Mouse (Mus musculus) neural tube, embryonic 11.5 days (tissue): ENCODE data around the gene Mfsd2a. TPM values are rescaled to one million over a fixed set of nuclear protein-coding genes. Genes with fewer than 3 reads are reported as not detected.
A peak's percentile ranks its signal among the peaks of the same experiment; 100 is the strongest.
"Not testable (repeated sequence)": the region's sequence is repeated elsewhere in the genome, so short reads cannot be mapped to it uniquely, and the experiment has no call there.

Experiments
- ATAC-seq: fragments of 200-750 bp; cut with Nextera tagmentation; 2 replicates; pipeline ENCODE4 v1.8.0; 2017; ENCODE audit warnings: moderate number of reproducible peaks, mild to moderate bottlenecking, moderate TSS enrichment, moderate library complexity; ENCODE audit not compliant: insufficient read depth, low FRiP score, low TSS enrichment
- DNase-seq: peaks from one replicate; pipeline ENCODE4 v3.0.0-alpha.2; 2015; ENCODE audit warnings: low spot score
- H3K27ac ChIP-seq: fragments of 300-500 bp; sonication (generic); 2 replicates; pipeline ENCODE4 v1.5.1; 2014; ENCODE audit warnings: low read depth, mild to moderate bottlenecking, low read length
- H3K27me3 ChIP-seq: fragments of 300-500 bp; sonication (generic); 2 replicates; pipeline ENCODE4 v1.6.1; 2014; ENCODE audit warnings: mild to moderate bottlenecking, low read length, mixed read lengths; ENCODE audit not compliant: control insufficient read depth, insufficient read depth
- H3K36me3 ChIP-seq: fragments of 300-500 bp; sonication (generic); 2 replicates; pipeline ENCODE4 v1.6.1; 2014; ENCODE audit warnings: mild to moderate bottlenecking, low read length, moderate library complexity, mixed read lengths; ENCODE audit not compliant: control insufficient read depth, insufficient read depth
- H3K4me1 ChIP-seq: fragments of 300-500 bp; sonication (generic); 2 replicates; pipeline ENCODE4 v1.6.1; 2014; ENCODE audit warnings: low read length, mixed read lengths; ENCODE audit not compliant: control insufficient read depth, insufficient read depth
- H3K4me2 ChIP-seq: fragments of 300-500 bp; sonication (generic); 2 replicates; pipeline ENCODE4 v1.6.1; 2014; ENCODE audit warnings: low read depth, mild to moderate bottlenecking, moderate library complexity
- H3K4me3 ChIP-seq: fragments of 300-500 bp; sonication (generic); 2 replicates; pipeline ENCODE4 v1.5.1; 2014; ENCODE audit warnings: low read depth, low read length
- H3K9ac ChIP-seq: fragments of 300-500 bp; sonication (generic); 2 replicates; pipeline ENCODE4 v1.6.1; 2014; ENCODE audit warnings: mild to moderate bottlenecking, low read length
- H3K9me3 ChIP-seq: fragments of 300-500 bp; sonication (generic); 2 replicates; pipeline ENCODE4 v1.6.1; 2016; ENCODE audit warnings: low read length; ENCODE audit not compliant: control insufficient read depth
- WGBS: fragments of 180-500 bp; shearing (Covaris S2); extraction: QIAGEN DNeasy Blood & Tissue Kit; methylation state at CpG from one replicate; pipeline ENCODE4 v1.1.7; 2014; 5-methylcytosine and 5-hydroxymethylcytosine counted together
- polyA plus RNA-seq: library from polyadenylated mRNA; unstranded; fragments of >200 nt; fragmentation: Nextera tagmentation; extraction: Ambion mirVana; gene quantifications from 2 replicates; pipeline ENCODE4 v1.2.1, GENCODE M21; 2014

Mfsd2a gene
- polyA plus RNA-seq, 1 experiment from 2014 or later, result 18.0 TPM

DNA sequence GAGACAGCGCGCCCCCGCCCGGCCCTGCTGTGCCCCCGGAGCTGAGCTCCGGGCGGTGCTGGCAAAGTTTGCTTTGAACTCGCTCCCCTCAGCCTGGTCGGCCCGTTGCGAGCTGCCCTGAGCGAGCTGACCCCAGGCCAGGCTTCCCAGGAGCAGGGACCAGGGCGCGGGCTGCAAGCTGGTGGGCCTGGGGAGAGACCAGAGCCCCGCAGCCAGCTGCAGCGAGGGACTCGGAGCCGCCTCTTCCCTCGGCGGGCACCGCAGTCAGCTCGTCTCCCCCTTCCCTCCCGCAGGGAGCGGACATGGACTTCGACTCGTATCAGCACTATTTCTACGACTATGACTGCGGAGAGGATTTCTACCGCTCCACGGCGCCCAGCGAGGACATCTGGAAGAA, 35.2 kb upstream of the Mfsd2a start:
- H3K9ac ChIP-seq, result peak overlapping the region; percentile 96

DNA sequence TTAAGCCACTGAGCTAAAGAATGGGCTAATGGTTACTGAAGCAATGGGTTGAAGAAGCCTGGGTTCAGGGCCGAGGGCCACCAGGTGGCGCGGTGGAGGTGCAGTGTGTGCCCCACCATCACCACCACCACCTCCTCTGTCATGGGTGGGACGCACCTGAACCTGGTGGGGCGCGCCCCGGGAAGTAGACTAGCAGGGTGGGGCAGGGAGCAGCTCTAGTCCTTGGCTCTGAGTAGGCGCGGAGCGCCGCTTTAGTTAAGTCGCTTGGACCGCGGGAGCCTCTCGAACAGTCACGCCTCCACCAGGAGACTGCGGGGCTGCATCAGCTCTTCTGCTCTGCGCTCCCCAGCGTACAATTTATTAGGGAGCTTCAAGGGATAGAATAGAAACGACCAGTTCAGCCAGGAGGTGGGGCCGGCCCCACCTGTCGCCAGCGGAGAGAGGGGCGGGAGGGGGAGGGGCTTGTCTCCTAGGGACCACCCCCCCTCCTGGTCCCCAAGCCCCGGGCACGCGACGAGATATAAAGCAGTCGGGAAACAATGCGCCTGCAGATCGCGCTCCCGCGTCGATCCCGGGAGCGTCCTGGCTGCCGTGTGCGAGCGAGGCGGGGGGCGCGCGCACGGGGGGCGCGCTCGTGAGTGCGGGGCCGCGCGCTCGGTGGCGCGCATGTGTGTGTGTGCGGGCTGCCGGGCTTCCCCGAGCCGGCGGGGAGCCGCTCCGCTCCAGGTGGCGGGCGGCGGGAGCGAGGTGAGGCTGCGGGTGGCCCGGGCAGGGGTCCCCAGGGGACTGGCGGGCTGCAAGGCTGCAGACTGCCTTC, 34.6 kb upstream of the Mfsd2a start, which contains the start of gene Mycl:
Mycl (plus strand) TSS at position 249 of the 817 bp plus-strand sequence.
- Histone ChIP-seq H3K36me3 (no peaks in the 10 kb centered on the region), H3K4me2 (peak within 1 kb of the TSS; percentile 73), H3K27me3 (no peaks in the 10 kb centered on the region), H3K9ac (peak within 1 kb of the TSS; percentile 96), H3K9me3 (no peaks in the 10 kb centered on the region), H3K4me1 (peaks cover 10% of the 10 kb centered on the region), H3K27ac (peak within 1 kb of the TSS; percentile 94), H3K4me3 (peak within 1 kb of the TSS; percentile 90)
- DNase-seq (peak; percentile 93), ATAC-seq (peak; percentile 65)
- under 1% methylated on average over 56 of the region's 69 CpGs for WGBS

More for the DNA sequence above, 35.2 kb upstream of the Mfsd2a start:
- Histone ChIP-seq H3K9me3 (no peaks in the 10 kb centered on the region), H3K4me2 (peak overlapping the region; percentile 73), H3K4me3 (peak overlapping the region; percentile 90), H3K4me1 (peaks cover 16% of the 10 kb centered on the region), H3K36me3 (no peaks in the 10 kb centered on the region), H3K27me3 (no peaks in the 10 kb centered on the region), H3K27ac (peak overlapping the region; percentile 94)
- DNase-seq (no peak), ATAC-seq (no peak)
- 0% methylated on average over 27 of the region's 32 CpGs for whole genome bisulfite sequencing

DNA sequence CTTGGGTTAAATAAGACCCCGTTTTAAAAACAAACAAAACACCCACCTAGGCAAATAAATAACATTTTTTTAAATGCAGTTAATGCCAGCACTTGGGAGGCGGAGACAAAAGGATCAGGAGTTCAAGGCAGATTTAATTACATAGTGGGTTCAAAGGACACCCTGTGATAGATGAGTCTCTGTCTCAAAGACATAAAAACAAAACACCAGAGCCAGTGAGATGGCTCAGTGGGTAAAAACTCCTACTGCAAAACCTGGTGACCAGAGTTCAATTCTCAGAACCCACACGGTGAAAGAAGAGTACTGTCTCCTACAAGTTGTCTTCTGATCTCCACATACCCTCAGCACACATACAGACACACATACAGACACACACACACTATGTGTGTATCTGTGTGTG, 31.3 kb upstream of the Mfsd2a start:
- no peaks in the 10 kb centered on the region for H3K4me1 ChIP-seq
- DNase-seq (no peak), ATAC-seq (no peak)
- H3K9ac ChIP-seq, result no peak overlapping the region
- no peak overlapping the region for H3K4me3 ChIP-seq
- 57% methylated on average over 3 of the region's 3 CpGs for WGBS
- H3K9me3 ChIP-seq, result no peaks in the 10 kb centered on the region
- no peak overlapping the region for H3K27ac ChIP-seq
- no peaks in the 10 kb centered on the region for H3K36me3 ChIP-seq
- no peak overlapping the region for H3K4me2 ChIP-seq
- no peaks in the 10 kb centered on the region for H3K27me3 ChIP-seq

DNA sequence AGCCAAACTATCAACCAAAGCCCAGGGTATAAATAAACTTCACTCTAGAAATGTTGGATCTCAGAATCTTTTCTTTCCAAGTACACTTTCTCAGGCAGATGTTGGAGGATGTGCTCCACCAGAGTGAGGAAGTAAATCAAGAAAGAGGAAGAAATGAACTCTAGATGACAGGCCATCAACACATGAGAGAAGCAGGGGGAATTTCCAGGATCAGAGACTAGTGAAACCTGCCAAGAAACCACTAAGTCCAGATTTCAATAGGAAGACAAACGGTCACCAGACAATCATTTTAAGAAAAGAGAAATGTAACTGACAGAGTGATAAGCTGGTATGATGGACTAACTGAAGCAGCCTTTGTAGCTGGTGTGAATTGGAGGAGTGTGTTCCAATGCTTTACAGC, 30.2 kb upstream of the Mfsd2a start:
- ATAC-seq, result no peak
- no peaks in the 10 kb centered on the region for H3K9me3 ChIP-seq
- 67% methylated on average over 1 of the region's 1 CpGs for WGBS
- H3K36me3 ChIP-seq, result no peaks in the 10 kb centered on the region
- no peak for DNase-seq
- H3K9ac ChIP-seq, result no peak overlapping the region
- H3K4me3 ChIP-seq, result no peak overlapping the region
- H3K27ac ChIP-seq, result no peak overlapping the region
- no peaks in the 10 kb centered on the region for H3K27me3 ChIP-seq
- no peaks in the 10 kb centered on the region for H3K4me1 ChIP-seq
- H3K4me2 ChIP-seq, result no peak overlapping the region

DNA sequence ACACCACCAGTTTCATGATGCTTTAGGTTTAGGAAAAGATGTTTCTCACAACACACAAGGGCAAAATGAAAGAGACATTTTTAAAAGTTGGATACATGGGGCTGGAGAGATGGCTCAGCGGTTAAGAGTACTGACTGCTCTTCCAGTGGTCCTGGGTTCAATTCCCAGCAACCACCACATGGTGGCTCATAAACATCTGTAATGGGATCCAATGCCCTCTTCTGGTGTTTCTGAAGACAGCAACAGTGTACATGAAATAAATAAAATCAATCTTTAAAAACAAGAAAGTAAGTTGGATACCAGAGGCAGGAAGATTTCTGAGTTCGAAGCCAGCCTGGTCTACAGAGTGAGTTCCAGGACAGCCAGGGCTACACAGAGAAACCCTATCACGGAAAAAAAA, 27.0 kb upstream of the Mfsd2a start:
- WGBS, result 68% methylated on average over 3 of the region's 3 CpGs
- ATAC-seq, H3K4me3 ChIP-seq, H3K9ac ChIP-seq, H3K36me3 ChIP-seq, H3K4me2 ChIP-seq, H3K4me1 ChIP-seq, DNase-seq, H3K9me3 ChIP-seq, H3K27ac ChIP-seq, H3K27me3 ChIP-seq: not testable (repeated sequence)

DNA sequence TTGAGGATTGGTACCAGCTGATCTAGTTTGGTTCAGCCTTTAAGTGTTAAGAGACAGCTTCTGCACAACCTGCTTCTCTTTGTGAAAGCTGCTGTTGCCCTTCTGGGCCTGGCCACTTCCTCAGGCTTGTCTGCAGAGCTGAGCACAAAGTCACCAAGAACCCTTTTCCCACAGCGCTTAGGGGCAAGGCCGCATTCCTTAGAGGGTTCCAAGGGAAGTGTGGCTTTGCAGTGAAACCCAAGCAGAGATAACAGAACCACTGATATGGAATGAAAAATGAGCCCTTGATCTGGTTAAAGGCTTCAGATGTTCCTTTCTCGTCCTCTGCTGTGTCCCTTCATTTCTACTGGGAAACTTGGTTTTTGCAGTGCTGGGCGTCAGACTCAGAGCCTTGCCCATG, 26.4 kb upstream of the Mfsd2a start:
- no peak for ATAC-seq
- no peaks in the 10 kb centered on the region for H3K9me3 ChIP-seq
- peaks cover 5% of the 10 kb centered on the region; the same call in 1 of the 2 replicates for H3K27me3 ChIP-seq
- no peak overlapping the region for H3K4me3 ChIP-seq
- 88% methylated on average over 4 of the region's 4 CpGs for WGBS
- 0 out of 2 replicates have a peak, but pooled peaks cover 3% of the 10 kb centered on the region for H3K4me1 ChIP-seq
- no peak overlapping the region for H3K9ac ChIP-seq
- no peak for DNase-seq
- H3K36me3 ChIP-seq, result no peaks in the 10 kb centered on the region
- no peak overlapping the region for H3K4me2 ChIP-seq
- H3K27ac ChIP-seq, result no peak overlapping the region

DNA sequence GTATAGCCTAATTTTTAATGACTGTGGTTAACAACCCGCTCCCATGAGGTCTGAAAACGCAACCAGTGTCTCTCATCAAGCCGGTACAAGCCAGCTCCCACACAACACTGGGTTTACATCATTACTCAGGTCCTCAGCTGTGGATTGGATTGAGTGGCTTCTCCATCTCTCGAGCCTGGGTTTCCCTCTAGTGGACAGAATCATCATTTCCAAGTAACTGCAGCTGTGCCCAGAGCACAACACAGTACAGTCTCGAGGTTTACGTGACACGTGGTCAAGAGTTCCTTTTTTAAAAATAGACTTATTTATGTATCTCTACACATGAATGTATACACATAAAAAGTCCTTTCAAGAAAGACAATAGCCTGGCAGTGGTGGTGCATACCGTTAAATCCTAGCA, 24.1 kb upstream of the Mfsd2a start:
- Histone ChIP-seq H3K27me3 (peaks cover 5% of the 10 kb centered on the region; the same call in 1 of the 2 replicates), H3K9ac (no peak overlapping the region), H3K36me3 (no peaks in the 10 kb centered on the region), H3K9me3 (no peaks in the 10 kb centered on the region), H3K4me3 (no peak overlapping the region), H3K4me2 (no peak overlapping the region), H3K27ac (no peak overlapping the region), H3K4me1 (peaks cover 3% of the 10 kb centered on the region; the same call in 1 of the 2 replicates)
- peak; percentile 84 for ATAC-seq
- DNase-seq, result peak; percentile 45
- WGBS, result 49% methylated on average over 8 of the region's 8 CpGs

DNA sequence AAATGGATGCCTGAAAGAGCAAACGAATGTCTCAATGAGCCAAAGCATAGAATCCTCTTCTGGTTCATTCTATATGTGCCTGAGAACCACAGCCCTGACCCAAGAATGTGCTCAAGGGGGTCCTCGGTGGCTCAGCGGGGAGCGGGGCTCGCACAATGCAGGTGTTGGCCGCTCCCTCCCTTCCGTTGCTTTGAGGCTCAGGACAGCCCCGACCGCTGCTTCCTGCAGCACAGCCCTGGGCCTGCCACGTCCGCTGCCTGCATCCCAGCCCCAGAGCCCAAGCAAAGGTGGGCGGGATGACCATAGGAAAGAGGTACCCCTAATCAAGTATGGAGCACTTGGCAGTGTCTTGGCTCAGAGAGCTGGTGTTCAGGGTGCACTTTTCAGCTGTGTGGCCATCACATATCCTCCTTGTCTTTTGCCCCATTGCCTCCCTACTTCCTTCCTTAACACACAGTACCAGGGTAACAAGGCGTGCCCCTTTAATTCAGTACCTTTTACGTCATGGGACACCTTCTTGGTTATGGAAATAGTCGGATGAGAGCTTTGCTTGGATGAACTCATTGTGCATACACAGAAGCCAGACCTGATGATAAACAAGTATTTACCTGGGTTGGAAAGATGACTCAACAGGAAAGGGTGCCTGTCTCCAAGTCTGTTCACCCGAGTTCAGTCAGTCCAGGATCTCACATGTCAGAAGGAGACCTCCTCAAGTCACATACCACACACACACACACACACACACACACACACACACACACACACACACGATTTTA, 22.7 kb upstream of the Mfsd2a start:
- 0 out of 2 replicates have a peak overlapping the region, but pooled peaks have one; percentile 3 for H3K9ac ChIP-seq
- ATAC-seq (no peak), DNase-seq (no peak)
- no peak overlapping the region for H3K4me3 ChIP-seq
- peaks cover 3% of the 10 kb centered on the region; the same call in 1 of the 2 replicates for H3K4me1 ChIP-seq
- peaks cover 5% of the 10 kb centered on the region; the same call in 1 of the 2 replicates for H3K27me3 ChIP-seq
- H3K9me3 ChIP-seq, result no peaks in the 10 kb centered on the region
- no peaks in the 10 kb centered on the region for H3K36me3 ChIP-seq
- peak overlapping the region; percentile 5; the same call in 1 of the 2 replicates for H3K4me2 ChIP-seq
- H3K27ac ChIP-seq, result no peak overlapping the region
- 20% methylated on average over 16 of the region's 17 CpGs for WGBS
